Mouse (Mus musculus) right cerebral cortex, postnatal 25 days (tissue): ENCODE measurements around the gene C130074G19Rik.

Experiments
- DNase-seq: peaks from one replicate; pipeline ENCODE4 v3.0.0; 2022

Gene C130074G19Rik

GRCm38 (mm10) chr1:184882281-184883268 is at the start of gene C130074G19Rik:
Gene C130074G19Rik, minus strand, starts transcription at chr1:184883218.
- DNase-seq, result peak; percentile 50

- no peak for DNase-seq
Measured at GRCm38 (mm10) chr1:184931097-184931496, 48.1 kb upstream of the C130074G19Rik start.

GRCm38 (mm10) chr1:184928382-184928781 is 45.4 kb upstream of the C130074G19Rik start:
- DNase-seq, result no peak

GRCm38 (mm10) chr1:184927911-184928310 is 44.9 kb upstream of the C130074G19Rik start:
- DNase-seq, result no peak

GRCm38 (mm10) chr1:184922824-184923223 is 39.8 kb upstream of the C130074G19Rik start:
- DNase-seq, result no peak

GRCm38 (mm10) chr1:184920057-184920456 is 37.0 kb upstream of the C130074G19Rik start:
- no peak for DNase-seq

GRCm38 (mm10) chr1:184918227-184918888 is 35.3 kb upstream of the C130074G19Rik start:
- no peak for DNase-seq

GRCm38 (mm10) chr1:184912336-184912735 is 29.3 kb upstream of the C130074G19Rik start:
- no peak for DNase-seq

GRCm38 (mm10) chr1:184911861-184912260 is 28.8 kb upstream of the C130074G19Rik start:
- no peak for DNase-seq

- no peak for DNase-seq
Measured at GRCm38 (mm10) chr1:184908558-184908957, 25.5 kb upstream of the C130074G19Rik start.

- no peak for DNase-seq
Measured at GRCm38 (mm10) chr1:184905904-184906745, 23.1 kb upstream of the C130074G19Rik start.

- DNase-seq, result no peak
Measured at GRCm38 (mm10) chr1:184905371-184905770, 22.4 kb upstream of the C130074G19Rik start.

GRCm38 (mm10) chr1:184903697-184904096 is 20.7 kb upstream of the C130074G19Rik start:
- no peak for DNase-seq

- DNase-seq, result no peak
Measured at GRCm38 (mm10) chr1:184902886-184903285, 19.9 kb upstream of the C130074G19Rik start.

- no peak for DNase-seq
Measured at GRCm38 (mm10) chr1:184897350-184897749, 14.3 kb upstream of the C130074G19Rik start.

- no peak for DNase-seq
Measured at GRCm38 (mm10) chr1:184891998-184892397, 9.0 kb upstream of the C130074G19Rik start.

- no peak for DNase-seq
Measured at GRCm38 (mm10) chr1:184889454-184889853, 6.4 kb upstream of the C130074G19Rik start.

- no peak for DNase-seq
Measured at GRCm38 (mm10) chr1:184886160-184886559, 3.1 kb upstream of the C130074G19Rik start.

- no peak for DNase-seq
Measured at GRCm38 (mm10) chr1:184881861-184882260, 1.2 kb downstream of the C130074G19Rik start.

GRCm38 (mm10) chr1:184881211-184881610 is 1.8 kb downstream of the C130074G19Rik start:
- no peak for DNase-seq

GRCm38 (mm10) chr1:184878860-184879259 is 4.2 kb downstream of the C130074G19Rik start:
- DNase-seq, result no peak

- no peak for DNase-seq
Measured at GRCm38 (mm10) chr1:184877306-184877705, 5.7 kb downstream of the C130074G19Rik start.

- DNase-seq, result no peak
Measured at GRCm38 (mm10) chr1:184873910-184874309, 9.1 kb downstream of the C130074G19Rik start.
